Mouse (Mus musculus) heart, postnatal 0 days (tissue): ENCODE measurements around the gene Ext2.

Source experiments
- CTCF ChIP-seq: IDR thresholded peaks from 2 replicates; pipeline ENCODE4 v1.5.1; 2016; ENCODE audit warnings: antibody characterized with exemption, control low read depth, low read depth
- EP300 ChIP-seq: IDR thresholded peaks from 2 replicates; pipeline ENCODE4 v1.6.1; 2016; ENCODE audit warnings: antibody characterized with exemption, low read depth

- TF ChIP-seq CTCF (no peak), EP300 (no peak)
These were observed 175.1 kb downstream of the Ext2 start for GRCm38 (mm10) chr2:93647051-93647923.
